Mouse (Mus musculus) liver, embryonic 15.5 days (tissue): ENCODE data around the gene Elovl2. TPM values are rescaled to one million over a fixed set of nuclear protein-coding genes. Genes with fewer than 3 reads are reported as not detected.
"Not testable (repeated sequence)": the region's sequence is repeated elsewhere in the genome, so short reads cannot be mapped to it uniquely, and the experiment has no call there.

Experiments
- ATAC-seq: fragments of 200-750 bp; cut with Nextera tagmentation; 2 replicates; pipeline ENCODE4 v1.8.0; 2017; ENCODE audit warnings: moderate number of reproducible peaks, mild to moderate bottlenecking, moderate library complexity; ENCODE audit not compliant: insufficient read depth
- H3K27ac ChIP-seq: fragments of 300-500 bp; sonication (generic); replicated peaks from 2 replicates; pipeline ENCODE4 v1.5.1; 2015; ENCODE audit warnings: mild to moderate bottlenecking, inconsistent platforms
- H3K27me3 ChIP-seq: fragments of 300-500 bp; sonication (generic); 2 replicates; pipeline ENCODE4 v1.6.1; 2015; ENCODE audit warnings: mild to moderate bottlenecking, inconsistent platforms
- H3K36me3 ChIP-seq: fragments of 300-500 bp; sonication (generic); replicated peaks from 2 replicates; pipeline ENCODE4 v1.6.1; 2015; ENCODE audit warnings: moderate library complexity, mild to moderate bottlenecking, inconsistent platforms
- H3K4me1 ChIP-seq: fragments of 300-500 bp; sonication (generic); replicated peaks from 2 replicates; pipeline ENCODE4 v1.6.1; 2015; ENCODE audit warnings: inconsistent platforms
- H3K4me2 ChIP-seq: fragments of 300-500 bp; sonication (generic); 2 replicates; pipeline ENCODE4 v1.6.1; 2015; ENCODE audit warnings: moderate library complexity, mild to moderate bottlenecking, inconsistent platforms
- H3K4me3 ChIP-seq: fragments of 300-500 bp; sonication (generic); replicated peaks from 2 replicates; pipeline ENCODE4 v1.5.1; 2015; ENCODE audit warnings: mild to moderate bottlenecking, inconsistent platforms
- H3K9ac ChIP-seq: fragments of 300-500 bp; sonication (generic); 2 replicates; pipeline ENCODE4 v1.6.1; 2015; ENCODE audit warnings: moderate library complexity, mild to moderate bottlenecking, inconsistent platforms
- H3K9me3 ChIP-seq: fragments of 300-500 bp; sonication (generic); replicated peaks from 2 replicates; pipeline ENCODE4 v1.6.1; 2016; ENCODE audit warnings: inconsistent platforms
- WGBS: fragments of 180-500 bp; shearing (Covaris S2); methylation state at CpG from one replicate; pipeline ENCODE4 v1.1.7; 2015; ENCODE audit warnings: mixed read lengths; ENCODE audit not compliant: insufficient replicate concordance; 5-methylcytosine and 5-hydroxymethylcytosine counted together
- polyA plus RNA-seq: library from polyadenylated mRNA; unstranded; fragments of >200 nt; fragmentation: Nextera tagmentation; extraction: Ambion mirVana; gene quantifications from 2 replicates; pipeline ENCODE4 v1.2.1, GENCODE M21; 2015

Elovl2 gene
- polyA plus RNA-seq, 1 experiment from 2014 or later = 42.5 TPM

DNA sequence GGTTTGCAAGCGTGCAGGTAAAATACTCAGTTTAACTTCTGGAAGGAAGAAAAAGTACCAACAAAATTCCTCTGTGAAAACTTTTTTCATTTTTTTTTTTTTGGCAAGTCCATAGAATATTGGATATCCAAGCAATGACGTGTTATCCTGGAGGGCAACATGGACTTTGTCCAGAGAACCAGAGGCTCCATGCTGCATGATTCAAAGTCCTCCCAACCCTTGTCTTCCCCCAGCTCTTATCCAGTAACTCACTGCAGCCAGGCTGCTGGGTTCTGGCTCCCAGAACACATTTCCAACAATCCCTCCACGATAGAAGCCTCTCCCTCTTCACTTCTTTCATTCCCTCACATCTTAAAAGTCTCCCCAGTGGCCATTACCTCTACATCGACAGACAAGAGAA lies 8.9 kb downstream of the Elovl2 start:
- no peak for ATAC-seq

DNA sequence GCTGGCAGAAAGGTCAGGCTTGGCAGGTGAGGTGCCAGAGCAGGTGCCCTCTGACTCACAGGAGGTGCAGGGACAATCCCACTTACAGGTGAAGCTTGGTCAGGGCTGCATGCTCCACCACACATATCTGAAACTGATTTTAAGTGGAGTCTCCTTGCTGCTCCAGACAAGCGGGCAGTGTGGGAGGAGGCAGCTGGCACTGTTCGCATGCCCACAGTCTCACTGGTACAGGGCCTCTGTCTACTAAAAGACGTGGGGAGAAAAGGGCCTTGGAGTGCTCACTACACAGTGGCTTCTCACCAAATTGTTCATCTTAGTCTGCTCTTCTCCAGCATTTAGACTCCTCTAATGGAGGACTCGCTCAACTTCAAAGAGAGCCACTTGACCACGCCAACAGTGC lies 14.0 kb downstream of the Elovl2 start:
- Histone ChIP-seq H3K27me3 (no peaks in the 10 kb centered on the region), H3K4me1 (peaks cover 13% of the 10 kb centered on the region), H3K4me3 (no peak overlapping the region), H3K9me3 (no peaks in the 10 kb centered on the region), H3K27ac (no peak overlapping the region), H3K9ac (no peak overlapping the region), H3K4me2 (no peak overlapping the region), H3K36me3 (no peaks in the 10 kb centered on the region)
- ATAC-seq = no peak
- 62% methylated on average over 5 of the region's 5 CpGs for WGBS

More for the DNA sequence above, 8.9 kb downstream of the Elovl2 start:
- no peak overlapping the region for H3K4me3 ChIP-seq
- no peaks in the 10 kb centered on the region for H3K27me3 ChIP-seq
- H3K27ac ChIP-seq = no peak overlapping the region; the same call in 1 of the 2 replicates
- no peaks in the 10 kb centered on the region for H3K36me3 ChIP-seq
- H3K4me1 ChIP-seq = peaks cover 11% of the 10 kb centered on the region
- H3K4me2 ChIP-seq = peak overlapping the region; percentile 29
- no peaks in the 10 kb centered on the region for H3K9me3 ChIP-seq
- H3K9ac ChIP-seq = no peak overlapping the region
- 57% methylated on average over 4 of the region's 4 CpGs for WGBS

DNA sequence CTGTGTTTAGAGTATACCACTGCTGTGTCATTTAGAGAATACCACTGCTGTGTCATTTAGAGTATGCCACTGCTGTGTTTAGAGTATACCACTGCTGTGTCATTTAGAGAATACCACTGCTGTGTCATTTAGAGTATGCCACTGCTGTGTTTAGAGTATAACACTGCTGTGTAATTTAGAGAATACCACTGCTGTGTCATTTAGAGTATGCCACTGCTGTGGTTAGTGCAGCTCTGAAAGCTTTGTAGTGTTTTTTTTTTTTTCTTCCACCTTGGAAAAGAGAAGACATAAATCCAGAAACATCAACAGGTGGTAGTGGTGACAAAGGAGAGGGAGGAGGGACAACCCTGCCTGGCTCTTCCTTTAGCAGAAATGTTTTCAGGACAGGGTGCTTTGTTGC lies 14.6 kb downstream of the Elovl2 start:
- H3K4me1 ChIP-seq = peaks cover 17% of the 10 kb centered on the region
- H3K4me3 ChIP-seq, H3K9ac ChIP-seq, H3K36me3 ChIP-seq, H3K27ac ChIP-seq, ATAC-seq, H3K4me2 ChIP-seq, H3K27me3 ChIP-seq, H3K9me3 ChIP-seq: not testable (repeated sequence)

DNA sequence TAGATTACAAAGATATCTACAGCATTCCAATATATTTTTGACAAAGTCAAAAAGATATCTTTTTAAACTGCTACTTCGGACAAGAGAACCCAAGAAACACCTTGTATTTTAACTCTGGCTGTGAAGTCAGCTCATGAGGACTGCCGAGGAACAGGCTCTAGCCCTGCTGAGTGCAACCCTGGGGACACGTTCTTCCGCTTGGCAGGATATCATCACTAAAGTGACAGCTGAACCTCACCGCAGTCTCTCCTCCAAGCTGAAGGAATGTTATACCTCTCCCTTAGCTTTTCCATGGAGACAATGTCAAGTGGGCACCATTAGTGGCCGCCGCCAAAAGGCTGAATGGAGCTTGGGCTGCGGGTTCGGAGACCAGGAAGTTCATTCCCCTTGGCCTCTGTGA lies 16.5 kb downstream of the Elovl2 start:
- Histone ChIP-seq H3K4me2 (no peak overlapping the region), H3K36me3 (no peaks in the 10 kb centered on the region), H3K9ac (no peak overlapping the region), H3K4me1 (peaks cover 29% of the 10 kb centered on the region), H3K27ac (no peak overlapping the region), H3K27me3 (no peaks in the 10 kb centered on the region), H3K4me3 (no peak overlapping the region), H3K9me3 (no peaks in the 10 kb centered on the region)
- ATAC-seq = no peak
- 72% methylated on average over 9 of the region's 9 CpGs for WGBS

DNA sequence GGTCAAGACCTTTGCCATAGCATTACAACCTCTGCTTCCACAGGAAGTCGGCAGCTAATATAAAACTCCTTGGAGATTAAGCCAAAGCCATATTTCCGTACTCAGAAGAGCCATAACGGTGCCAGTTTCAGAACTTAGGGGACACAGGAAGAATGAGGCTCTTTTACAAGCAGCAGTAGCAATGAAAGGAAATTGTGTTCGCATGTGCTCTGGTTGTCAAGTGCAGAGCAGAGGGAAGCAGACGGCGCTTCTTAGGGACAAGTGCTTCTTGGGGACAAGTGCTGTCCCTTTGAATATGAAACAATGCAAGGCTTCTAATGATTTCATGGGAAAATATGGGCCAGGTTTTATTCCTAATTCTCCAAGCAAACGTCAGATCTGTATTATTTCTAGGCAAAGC lies 16.9 kb downstream of the Elovl2 start:
- H3K9ac ChIP-seq = no peak overlapping the region
- no peaks in the 10 kb centered on the region for H3K36me3 ChIP-seq
- H3K9me3 ChIP-seq = no peaks in the 10 kb centered on the region
- no peak for ATAC-seq
- no peaks in the 10 kb centered on the region for H3K27me3 ChIP-seq
- no peak overlapping the region for H3K27ac ChIP-seq
- H3K4me2 ChIP-seq = no peak overlapping the region
- 48% methylated on average over 7 of the region's 7 CpGs for WGBS
- peaks cover 29% of the 10 kb centered on the region for H3K4me1 ChIP-seq
- H3K4me3 ChIP-seq = no peak overlapping the region

DNA sequence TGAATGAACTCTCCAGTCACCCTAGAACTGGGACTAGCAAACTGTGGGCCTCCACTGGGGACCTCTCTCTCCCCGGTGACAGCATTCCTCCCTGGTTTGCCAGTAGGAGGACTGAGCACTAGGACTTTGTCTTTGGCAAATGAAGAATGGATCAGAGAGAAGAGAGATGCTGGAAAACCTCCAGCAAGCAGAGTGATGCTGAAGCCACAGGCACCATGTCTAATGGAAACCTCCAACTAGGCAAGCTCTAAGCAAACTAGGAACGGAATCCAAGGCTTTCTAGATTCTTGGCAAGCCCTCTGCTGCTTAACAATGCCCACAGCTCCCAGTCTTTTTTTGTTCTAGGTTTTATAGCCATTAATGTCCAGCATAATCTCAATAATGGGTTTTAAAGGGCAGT lies 19.3 kb downstream of the Elovl2 start:
- no peak overlapping the region for H3K4me2 ChIP-seq
- 59% methylated on average over 2 of the region's 2 CpGs for WGBS
- no peaks in the 10 kb centered on the region for H3K36me3 ChIP-seq
- H3K4me3 ChIP-seq = no peak overlapping the region
- H3K4me1 ChIP-seq = peaks cover 32% of the 10 kb centered on the region
- no peaks in the 10 kb centered on the region for H3K9me3 ChIP-seq
- H3K27ac ChIP-seq = no peak overlapping the region
- no peaks in the 10 kb centered on the region for H3K27me3 ChIP-seq
- no peak for ATAC-seq
- H3K9ac ChIP-seq = no peak overlapping the region

DNA sequence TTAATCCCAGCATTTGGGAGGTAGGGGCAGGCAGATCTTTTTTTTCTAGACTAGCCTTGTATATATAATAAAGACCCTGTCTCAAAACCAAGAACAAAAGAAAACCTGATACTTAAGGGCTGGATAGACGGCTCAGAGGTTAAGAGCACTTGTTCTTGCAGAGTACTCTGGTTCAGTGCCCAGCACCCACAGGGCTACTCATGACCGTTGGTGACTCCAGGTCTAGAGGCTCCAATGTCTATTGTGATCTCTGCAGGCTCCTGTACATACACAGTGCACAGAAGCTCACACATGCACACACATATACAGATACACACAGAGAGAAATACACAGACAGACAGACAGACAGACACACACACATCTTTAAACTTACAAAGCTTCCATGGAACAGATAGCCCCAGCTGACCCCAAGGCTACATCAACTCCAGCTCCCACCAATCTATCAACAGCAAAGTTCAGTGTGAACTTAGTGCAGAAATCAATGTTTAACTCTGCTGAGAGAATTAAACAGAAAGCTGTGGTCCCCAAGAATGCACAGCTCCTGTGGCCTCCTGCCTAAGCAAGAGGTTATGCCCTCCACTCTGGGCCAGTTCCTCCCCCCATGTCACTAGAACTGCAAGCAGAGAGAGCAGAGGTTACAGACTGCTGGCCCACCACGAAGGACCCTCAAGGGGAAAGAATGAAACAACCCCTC lies 24.4 kb downstream of the Elovl2 start:
- Histone ChIP-seq H3K4me1 (peaks cover 23% of the 10 kb centered on the region), H3K27me3 (no peaks in the 10 kb centered on the region), H3K9ac (no peak overlapping the region), H3K4me2 (no peak overlapping the region; the same call in 1 of the 2 replicates), H3K4me3 (no peak overlapping the region), H3K27ac (peak overlapping the region; percentile 25; the same call in 1 of the 2 replicates), H3K36me3 (no peaks in the 10 kb centered on the region), H3K9me3 (no peaks in the 10 kb centered on the region)
- peak; percentile 72 for ATAC-seq
- 49% methylated on average over 3 of the region's 3 CpGs for WGBS

DNA sequence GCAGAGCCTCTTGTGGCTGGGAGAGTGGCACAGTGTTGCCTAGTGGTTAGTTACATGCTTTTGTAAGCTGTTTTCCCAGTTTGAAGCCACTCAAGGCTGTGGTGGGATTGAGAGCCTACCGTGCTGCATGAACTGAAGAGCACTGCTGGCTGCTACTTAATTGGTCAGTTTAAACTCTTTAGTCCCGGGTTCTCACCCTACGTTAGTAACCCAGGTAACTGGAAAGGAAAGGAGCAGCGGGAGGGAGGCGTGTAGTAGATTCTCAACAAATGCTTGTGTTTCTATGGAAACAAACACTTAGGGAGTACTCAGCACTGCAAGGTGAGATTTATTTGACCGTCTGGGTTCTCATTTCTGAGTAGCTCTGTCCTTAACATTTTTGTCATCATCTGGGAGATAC lies 32.3 kb downstream of the Elovl2 start:
- no peak for ATAC-seq
- Histone ChIP-seq H3K4me2 (no peak overlapping the region), H3K9me3 (no peaks in the 10 kb centered on the region), H3K9ac (no peak overlapping the region), H3K4me3 (no peak overlapping the region), H3K27ac (no peak overlapping the region), H3K4me1 (no peaks in the 10 kb centered on the region), H3K27me3 (no peaks in the 10 kb centered on the region), H3K36me3 (no peaks in the 10 kb centered on the region; the same call in none of the 2 replicates)
- WGBS = 69% methylated on average over 6 of the region's 6 CpGs

DNA sequence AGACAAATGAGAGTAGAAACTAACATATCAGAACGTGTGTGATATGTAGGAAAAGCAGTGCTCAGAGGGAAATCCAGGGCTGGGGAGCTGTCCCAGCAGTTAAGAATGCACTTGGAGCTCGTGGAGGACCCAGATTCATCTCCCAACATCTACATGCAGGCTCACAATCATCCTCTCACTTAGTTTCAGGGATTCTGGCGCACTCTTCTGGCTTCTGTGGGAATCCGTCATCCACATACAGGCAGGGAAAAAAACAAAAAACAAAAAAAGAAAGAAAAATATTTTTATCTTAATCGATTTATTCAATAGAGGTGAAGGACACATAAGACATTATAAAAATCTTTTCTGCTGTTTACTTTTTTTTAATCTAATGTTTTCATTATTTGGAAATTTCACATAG lies 61.8 kb downstream of the Elovl2 start:
- Histone ChIP-seq H3K4me2 (no peak overlapping the region), H3K27me3 (no peaks in the 10 kb centered on the region), H3K27ac (no peak overlapping the region), H3K36me3 (no peaks in the 10 kb centered on the region), H3K9me3 (no peaks in the 10 kb centered on the region), H3K4me1 (no peaks in the 10 kb centered on the region), H3K9ac (no peak overlapping the region), H3K4me3 (no peak overlapping the region)
- 45% methylated on average over 5 of the region's 5 CpGs for WGBS
- no peak for ATAC-seq

DNA sequence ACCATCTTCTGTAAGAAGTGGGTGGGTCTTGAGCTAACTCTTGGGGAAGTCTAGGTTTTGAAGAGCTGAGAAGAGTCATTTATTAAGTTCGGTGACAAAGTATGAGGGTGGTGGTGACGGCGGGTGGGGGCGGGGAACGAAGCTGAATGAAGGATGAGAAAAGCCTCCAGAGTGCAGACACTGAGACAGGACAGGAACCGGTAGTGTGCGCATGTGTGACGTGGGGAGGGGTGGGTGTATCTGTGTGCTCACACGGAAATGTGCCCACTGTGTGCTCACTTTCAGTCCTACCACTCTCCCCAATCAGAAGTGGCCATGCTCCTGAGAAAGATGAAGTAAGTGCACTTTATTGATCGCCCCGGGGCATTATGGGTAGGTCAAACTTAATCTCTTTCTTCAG lies 67.1 kb downstream of the Elovl2 start:
- 59% methylated on average over 11 of the region's 11 CpGs for WGBS
- no peaks in the 10 kb centered on the region for H3K36me3 ChIP-seq
- H3K9ac ChIP-seq = no peak overlapping the region
- no peak overlapping the region for H3K4me3 ChIP-seq
- H3K27me3 ChIP-seq = no peaks in the 10 kb centered on the region
- no peak for ATAC-seq
- H3K4me1 ChIP-seq = no peaks in the 10 kb centered on the region
- no peak overlapping the region for H3K27ac ChIP-seq
- H3K4me2 ChIP-seq = no peak overlapping the region
- no peaks in the 10 kb centered on the region for H3K9me3 ChIP-seq

DNA sequence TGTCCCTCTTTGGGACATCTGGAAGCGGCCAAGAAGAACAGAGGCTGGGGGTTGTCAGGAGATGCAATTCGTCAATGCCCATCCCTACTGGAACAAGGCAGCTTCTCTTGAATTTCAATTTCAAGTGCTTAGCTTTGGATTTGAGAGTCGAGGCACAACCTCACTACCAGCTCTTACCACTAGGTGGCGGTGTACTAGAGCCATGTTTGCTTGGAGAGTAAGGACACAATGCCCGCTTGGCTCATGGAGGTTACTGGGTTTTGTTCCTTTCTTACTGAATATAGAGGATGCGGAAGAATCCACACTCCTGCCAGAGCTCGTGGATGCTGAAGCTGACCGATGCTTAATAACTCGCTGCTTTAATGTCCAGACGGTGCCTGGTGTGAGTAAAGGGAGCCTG lies 73.9 kb downstream of the Elovl2 start:
- 60% methylated on average over 10 of the region's 10 CpGs for WGBS
- Histone ChIP-seq H3K4me2 (no peak overlapping the region), H3K36me3 (no peaks in the 10 kb centered on the region), H3K4me1 (no peaks in the 10 kb centered on the region), H3K9ac (no peak overlapping the region), H3K27ac (no peak overlapping the region), H3K9me3 (no peaks in the 10 kb centered on the region), H3K4me3 (no peak overlapping the region), H3K27me3 (no peaks in the 10 kb centered on the region)
- no peak for ATAC-seq

DNA sequence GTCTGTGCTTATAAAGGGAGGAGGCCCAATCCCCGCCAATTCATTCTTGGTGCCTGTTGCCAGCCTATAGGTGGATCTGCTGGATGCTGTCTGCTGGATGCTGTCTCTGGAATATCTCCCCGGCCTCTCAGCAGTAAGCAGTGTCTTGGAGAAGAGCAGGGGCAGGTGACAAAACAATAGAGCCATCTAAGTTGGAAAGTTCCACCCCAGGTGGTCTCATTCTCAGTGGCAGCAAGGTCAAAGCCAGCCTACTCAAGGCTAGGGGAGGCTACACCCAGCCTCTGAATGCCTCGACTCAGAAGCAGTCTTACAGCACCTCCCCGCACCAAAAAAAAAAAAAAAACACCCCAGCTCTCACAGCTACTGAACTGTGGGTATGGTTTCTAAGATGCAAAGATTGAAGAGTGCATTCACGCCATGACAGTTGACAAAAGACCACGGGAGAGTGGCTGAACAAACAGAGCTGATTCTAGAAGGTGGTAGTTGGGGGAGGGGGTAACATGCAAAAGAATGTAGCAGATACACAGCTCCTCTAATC lies 74.7 kb downstream of the Elovl2 start:
- no peak for ATAC-seq
- H3K27me3 ChIP-seq = no peaks in the 10 kb centered on the region
- H3K9me3 ChIP-seq = no peaks in the 10 kb centered on the region
- H3K9ac ChIP-seq = no peak overlapping the region
- H3K36me3 ChIP-seq = no peaks in the 10 kb centered on the region
- no peak overlapping the region for H3K27ac ChIP-seq
- WGBS = 59% methylated on average over 6 of the region's 6 CpGs
- no peaks in the 10 kb centered on the region for H3K4me1 ChIP-seq
- H3K4me3 ChIP-seq = no peak overlapping the region
- H3K4me2 ChIP-seq = no peak overlapping the region
